Mouse (Mus musculus) lung, postnatal 25 days (tissue): ENCODE results near the gene Clec4f.
"Not testable (repeated sequence)": the region's sequence is repeated elsewhere in the genome, so short reads cannot be mapped to it uniquely, and the experiment has no call there.

Source experiments
- DNase-seq: peaks from one replicate; pipeline ENCODE4 v3.0.0; 2022; ENCODE audit warnings: low spot score

Gene Clec4f

DNA sequence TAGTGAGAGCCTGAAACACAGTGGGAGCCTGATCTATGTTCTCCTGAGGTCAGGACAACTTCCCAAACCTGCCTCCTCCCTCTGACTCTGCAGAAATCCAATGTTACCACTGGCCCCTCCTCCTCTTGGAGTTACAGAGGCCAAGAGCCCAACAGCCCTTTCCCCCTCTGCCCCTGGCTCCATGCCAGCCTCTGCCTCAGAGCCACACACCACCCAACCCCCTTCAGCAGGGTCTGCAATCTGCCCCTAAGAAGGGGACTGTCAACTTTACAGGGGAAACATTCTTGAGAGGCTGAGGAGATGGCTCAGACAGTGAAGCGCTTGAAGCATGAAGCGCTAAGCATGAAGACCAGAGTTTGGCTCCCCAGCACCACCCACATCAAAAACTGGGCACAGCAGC is at the start of gene Clec4f:
Clec4f (minus strand) TSS at position 101 of the 400 bp plus-strand sequence.
- no peak for DNase-seq

DNA sequence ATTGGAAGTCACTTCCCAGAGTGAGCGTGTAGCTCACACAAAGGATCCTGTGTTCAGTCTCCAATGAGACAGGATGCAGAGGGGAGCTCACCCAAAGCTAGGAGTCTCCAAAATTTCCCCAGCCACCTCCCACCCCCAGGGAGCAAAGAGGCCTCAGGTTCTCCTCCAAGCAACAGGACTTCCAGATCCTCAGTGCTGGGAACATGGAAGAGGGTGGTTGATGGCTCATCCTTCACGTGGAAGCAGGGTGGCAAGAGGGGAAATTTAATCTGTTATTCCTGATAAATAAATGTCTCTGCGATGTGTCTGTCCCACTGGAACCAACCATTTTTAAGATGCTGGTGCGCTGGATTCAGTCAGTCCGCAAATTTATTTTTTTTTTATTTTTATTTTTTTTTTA is 48.7 kb upstream of the Clec4f start:
- DNase-seq, result no peak

DNA sequence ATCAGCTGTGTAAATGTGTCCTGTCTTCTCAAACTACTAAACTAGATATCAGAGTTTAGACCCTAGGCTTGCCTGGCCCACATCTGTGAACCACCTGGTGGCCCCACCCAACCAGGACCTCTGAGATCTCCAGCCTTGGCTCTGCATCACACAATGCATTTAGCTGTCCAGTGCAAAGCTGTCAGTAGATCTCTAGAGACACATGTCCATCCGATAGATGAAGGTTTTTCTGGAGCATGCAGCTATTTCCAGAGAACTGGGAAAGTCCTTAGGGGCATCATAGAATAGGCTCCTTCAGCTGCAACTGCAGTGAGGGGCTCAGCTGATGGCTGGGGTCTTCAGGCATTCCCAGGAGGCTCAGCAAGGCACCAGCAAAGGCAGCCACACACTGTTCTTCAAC is 48.3 kb upstream of the Clec4f start:
- DNase-seq, result no peak

DNA sequence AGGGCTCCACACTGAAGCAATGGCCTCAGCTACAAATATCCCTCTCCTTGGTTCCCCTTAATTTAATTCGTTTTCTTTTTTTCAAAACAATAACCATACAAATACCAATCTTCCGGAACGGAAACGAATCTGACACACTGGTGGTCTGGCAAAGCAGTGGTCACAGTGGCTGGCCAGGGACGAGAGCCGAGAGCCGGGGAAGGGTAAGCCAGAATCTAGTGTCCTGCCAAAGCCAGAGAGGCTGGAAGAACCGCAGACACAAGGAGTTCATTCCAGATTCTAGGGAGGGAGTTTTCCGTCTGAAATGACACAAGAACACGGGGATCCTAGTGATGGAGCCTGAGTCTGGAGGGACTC is 47.7 kb upstream of the Clec4f start:
- no peak for DNase-seq

DNA sequence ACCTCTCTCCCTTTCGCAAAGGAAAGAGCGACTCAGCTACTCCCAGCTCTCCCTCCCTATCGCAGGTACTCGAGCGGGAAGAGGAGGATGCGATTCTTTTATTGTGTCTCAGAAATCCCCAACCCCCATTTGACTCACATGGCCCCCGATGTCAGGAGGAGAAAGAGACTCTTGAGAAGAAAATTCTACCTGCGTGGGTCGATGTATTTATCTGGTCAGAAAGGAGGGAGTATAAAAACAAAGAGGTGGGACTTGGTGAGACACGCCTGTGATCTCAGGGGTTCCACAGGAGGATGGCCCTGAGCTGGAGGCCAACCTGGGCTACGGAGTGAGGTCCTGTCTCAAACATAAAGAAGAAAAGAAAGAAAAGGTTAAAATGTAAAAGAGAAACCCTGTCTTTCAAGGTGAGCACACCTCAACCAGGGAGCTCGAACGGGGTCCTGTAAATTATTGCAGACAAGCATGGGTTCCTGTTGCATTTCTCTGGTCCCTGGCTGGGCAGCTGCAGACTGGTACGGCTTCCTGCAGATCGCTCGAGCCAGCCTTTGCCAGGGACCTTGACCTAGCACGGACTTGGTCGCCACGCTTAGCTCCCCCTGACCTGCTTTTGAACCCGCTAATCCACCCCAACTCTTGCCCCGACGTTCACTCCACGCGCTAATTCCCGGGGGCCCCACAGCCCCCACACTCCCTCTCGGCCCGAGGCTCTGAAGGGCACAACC is 47.2 kb upstream of the Clec4f start:
- no peak for DNase-seq

DNA sequence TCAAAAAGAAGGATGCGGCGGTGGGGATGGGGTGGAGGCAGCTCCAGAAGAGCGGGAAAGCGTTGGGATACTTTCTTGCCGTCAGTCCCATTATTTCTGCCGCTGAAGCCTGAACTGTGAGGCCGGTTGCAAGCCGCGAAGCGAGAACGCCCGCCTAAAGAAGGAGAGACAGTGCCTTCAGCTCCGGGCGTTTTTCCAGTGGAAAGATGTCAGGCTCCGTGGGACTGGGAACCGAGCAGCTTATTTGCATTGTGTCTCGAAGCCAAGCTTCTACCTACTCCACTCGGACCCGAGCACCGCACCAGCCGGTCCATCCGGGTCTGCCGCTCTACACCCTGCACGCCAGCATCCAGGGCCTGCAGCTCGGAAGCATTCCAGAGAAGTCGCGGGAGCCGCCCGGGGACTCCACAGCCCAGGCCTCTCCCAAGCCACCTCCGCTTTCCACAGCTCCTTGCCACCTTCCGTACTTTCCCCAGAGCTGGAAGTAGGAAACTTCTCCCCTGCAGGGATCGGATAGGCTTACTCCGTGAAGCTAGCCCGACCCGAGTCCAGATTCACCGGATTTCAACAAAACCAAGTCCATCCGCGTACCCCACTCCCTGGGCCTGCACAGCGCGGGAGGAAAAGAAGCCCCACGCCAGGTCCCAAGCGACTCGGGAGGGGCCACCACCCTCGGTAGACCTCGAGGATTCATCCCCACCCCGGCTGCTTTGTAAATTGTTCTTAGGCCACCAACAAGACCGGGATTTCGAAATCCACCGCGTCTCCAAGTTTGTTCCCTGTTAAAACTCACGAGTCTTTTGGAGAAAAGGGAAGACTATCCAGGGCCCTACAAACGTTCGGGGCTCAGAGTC is 46.4 kb upstream of the Clec4f start:
- DNase-seq, result no peak

DNA sequence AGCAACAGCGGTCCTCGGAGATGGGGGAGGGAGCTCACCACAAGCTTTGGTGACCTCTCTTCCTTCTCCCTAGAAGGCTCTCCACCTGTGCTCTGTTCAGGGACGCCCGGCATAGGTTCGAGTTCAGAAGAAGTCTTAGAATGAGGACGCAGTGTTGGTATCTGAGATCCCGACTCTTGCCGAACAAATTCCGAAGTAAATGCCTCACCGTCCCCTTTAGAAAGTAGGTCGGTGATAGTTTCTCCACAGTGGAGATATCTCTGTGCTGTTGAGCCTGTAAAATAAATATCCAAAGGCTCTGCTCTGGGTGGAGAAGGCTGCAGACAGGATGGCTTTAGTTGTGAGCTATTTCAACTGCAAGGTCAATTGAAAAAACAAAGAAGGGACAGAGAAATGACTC is 45.0 kb upstream of the Clec4f start:
- no peak for DNase-seq

DNA sequence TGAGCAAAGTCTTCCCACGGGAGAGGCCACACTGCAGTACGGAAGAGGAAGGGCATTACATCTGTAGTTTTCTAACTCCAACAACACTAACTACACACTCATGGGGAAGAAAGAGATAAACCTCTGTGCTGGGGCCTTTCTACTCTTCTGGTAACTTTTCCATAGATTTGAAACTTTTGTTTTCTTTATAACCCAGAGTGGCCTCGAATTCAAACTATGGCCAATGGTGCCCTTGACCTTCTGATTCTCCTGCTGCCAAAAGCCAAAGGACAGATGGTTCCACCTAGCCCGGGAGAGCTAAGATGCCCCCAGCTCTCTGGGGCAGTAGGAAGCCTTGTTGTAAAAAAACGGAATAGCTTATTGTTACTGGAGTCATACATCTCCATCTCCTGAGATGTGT is 44.0 kb upstream of the Clec4f start:
- DNase-seq, result no peak

DNA sequence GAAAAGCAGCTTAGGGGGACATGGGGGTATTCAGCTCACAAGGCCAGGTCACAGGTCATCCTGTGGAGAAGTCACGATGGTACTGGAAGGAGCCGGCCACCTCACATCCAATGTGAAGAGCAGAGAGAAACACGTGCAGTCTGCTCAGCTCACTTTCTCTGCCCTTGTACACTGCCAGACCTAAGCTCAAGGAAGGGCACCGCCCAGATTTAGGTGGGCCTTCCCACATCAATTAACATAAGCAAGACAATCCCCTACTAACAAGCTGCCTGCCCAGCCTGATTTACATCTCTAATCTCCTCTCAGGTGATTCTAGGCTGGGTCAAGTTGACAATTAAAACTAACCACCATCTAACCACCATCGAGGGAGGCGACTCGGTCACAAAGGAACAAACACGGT is 41.9 kb upstream of the Clec4f start:
- DNase-seq, result no peak

DNA sequence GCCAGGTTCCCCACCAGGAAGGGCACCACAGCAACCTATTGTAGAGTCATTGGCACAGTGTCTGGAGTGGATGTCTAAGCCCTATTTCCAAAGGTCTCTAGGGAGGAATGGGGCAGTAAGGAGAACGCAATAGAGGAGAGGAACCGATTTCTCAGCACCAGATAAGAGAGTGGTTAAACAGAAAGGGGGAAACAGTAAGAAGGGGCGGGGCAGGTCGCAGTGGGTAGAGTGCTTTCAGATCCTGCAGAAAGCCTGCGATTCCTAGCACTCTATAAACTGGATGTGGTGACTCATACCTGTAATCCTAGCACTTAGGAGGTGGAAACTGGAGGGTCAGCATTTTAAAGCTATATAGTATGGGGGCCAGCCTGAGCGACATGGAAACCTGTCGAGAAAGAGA is 40.7 kb upstream of the Clec4f start:
- DNase-seq, result no peak

DNA sequence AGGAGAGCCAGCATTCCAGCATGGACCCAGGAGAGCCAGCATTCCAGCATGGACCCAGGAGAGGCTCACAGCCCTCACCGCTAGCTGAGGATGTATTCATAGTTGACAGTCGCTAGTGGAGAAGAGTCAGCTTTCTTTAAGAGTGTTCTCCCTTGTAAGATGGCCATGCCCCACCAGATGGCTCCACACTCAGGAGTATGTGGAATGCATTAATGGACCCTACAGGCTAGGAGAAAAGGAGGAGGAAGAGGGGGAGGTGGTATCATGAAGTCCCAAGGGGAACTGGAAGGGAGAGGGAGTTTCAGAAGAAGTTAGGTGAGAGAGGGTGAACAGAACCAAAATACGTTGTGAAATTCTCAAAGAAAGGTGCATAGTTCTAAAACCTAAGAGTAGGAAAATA is 39.7 kb upstream of the Clec4f start:
- no peak for DNase-seq

DNA sequence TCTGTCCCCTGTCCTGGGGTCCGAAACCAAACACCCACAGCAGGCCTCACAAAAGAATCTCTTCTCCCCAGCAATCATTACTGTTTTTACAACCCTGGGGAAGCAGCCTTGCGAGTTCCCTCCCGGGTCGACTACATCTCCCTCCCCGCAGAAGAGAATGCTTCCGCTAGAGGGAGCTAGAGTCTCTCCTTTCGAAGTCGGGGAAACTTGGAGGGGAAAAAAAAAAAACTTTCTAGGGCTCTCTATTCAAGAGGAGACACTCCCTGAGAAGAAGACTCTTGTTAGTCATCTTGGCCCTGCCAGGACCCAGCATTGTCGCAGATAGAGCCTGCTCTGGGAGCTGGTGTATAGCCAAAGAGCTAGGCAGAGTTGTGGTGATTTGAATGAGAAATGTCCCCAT is 37.8 kb upstream of the Clec4f start:
- peak; percentile 55 for DNase-seq

DNA sequence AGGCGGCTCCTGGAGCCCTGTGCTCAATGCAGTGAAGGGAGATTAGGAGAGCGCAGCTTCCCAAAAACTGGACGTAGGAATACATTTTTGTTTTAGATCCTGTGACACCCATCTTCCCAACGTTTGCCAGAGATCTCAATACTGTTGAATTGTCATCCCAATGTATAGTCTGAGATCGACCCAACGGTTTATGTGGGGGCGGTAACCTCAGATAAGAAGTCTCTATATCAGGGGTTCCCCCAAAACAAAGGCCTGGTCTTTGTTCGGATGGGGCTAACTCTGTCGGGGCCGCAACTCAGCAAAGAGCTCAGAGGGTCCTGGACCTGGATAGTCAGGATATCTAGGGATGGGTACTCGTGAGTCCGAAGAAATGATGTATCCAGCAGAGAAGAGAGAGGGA is 37.0 kb upstream of the Clec4f start:
- DNase-seq, result no peak

DNA sequence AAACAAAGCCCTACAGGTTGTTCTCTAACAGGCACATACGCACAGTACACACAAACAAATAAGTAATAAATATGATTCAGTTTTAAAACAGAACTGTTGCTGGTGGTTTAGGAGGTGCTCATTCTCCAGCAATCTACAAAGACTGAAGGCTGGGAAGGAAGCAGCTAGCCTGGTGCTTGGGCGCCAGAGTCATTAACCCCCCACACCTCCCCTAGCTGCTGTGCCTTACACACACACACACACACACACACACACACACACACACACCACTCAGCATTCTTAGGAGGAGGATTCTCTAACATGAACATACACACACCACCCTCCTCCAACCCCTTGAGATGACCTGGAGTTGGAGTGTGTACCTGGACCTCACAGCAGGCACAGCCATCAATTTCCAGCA is 34.9 kb upstream of the Clec4f start:
- DNase-seq, result no peak

DNA sequence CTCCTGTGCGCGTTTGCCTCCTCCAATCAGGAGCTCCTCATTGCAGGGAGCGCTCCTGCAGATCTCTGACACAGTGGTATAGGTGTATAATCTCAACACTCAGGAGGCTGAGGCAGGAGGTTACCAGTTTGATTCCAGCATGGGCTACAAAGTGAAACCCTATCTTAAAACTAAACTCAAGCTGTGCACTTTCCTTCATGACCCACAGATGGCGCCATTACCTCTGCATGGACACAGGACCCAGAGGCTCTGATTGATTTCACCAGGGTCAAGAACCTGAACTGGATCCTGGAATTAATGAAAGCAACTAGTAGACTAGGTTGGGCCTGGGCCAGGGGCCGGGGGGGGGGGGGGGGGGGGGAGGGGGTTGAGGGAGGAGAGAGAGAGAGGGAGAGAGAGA is 34.3 kb upstream of the Clec4f start:
- DNase-seq, result peak; percentile 21

DNA sequence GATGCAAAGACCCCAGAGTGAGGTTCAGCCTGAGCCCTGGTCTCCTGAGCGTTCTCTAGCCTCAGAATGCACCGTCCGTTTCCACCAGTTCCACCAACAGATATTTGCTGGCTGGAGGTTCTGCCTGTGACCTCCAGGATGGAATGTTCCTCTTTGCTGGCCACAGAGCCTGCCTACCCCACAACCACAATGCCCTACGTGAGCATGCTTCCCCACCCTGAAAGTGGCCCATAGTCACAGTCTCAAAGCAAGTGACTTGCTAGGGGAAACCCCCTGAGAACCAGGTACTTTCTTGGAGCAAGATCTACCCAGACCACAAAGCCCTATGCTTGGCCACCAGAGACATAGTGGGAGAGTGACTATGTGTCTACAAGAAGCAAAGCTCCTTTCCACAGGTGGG is 33.4 kb upstream of the Clec4f start:
- no peak for DNase-seq

DNA sequence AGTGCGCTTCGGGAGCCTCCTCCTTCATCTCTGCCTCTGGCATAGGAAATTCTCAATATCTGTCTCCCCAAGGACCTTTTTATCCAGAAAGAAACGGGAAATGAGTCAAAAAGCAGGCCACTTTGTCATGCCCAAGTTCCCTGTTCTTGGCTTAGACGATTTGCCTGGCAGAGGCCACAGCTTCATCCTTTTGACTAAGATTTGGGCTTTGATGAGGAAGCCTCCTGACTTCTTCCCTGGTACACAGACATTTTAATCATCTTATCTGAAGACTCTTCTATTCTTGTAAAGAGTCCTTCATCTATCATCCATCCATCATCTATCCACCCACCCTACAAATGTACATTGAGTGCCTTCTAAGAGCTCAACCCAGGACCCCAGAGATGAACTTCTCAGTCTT is 21.8 kb upstream of the Clec4f start, which contains the start of gene Cd207:
Cd207 (minus strand) TSS at position 101 of the 400 bp plus-strand sequence.
- no peak for DNase-seq

DNA sequence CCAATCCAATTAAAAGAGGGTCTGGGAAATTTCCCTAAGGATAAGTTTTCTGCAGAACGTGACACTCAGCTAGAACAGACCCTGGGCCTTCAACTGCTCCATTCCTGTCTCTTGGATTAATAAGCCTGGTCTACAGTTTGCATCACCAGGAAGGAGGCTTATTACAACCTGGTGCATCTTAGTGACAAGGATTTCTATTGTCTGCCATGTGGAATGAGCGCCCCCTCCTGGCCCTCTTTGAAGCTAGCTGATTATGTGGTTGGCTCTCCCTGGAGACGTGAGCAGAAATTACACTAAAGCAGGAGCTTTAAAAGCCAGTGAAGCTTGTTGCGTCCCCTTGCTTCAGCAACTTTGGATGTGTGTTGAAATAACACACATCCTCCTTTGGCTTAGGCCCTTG is 17.4 kb upstream of the Clec4f start:
- DNase-seq, result peak; percentile 63

DNA sequence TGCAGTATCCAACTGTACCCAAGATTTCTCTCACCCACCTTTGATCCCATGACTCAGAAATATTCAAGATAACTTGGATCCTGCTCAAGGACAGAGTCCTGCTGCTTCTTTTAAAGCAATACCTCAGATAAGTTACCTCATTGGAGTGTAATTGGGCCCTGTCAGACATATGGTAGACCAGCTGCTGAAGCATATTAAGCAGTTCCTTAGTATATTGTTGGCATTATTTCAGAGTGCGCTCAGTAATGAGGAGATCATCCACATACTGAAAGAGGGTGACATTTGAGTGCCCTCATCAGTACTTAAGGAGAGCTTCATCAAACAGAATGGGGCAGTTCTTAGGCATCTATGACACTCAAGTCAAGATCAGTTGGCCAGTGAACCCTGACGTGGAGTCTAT is 9.0 kb upstream of the Clec4f start:
- DNase-seq, result no peak

DNA sequence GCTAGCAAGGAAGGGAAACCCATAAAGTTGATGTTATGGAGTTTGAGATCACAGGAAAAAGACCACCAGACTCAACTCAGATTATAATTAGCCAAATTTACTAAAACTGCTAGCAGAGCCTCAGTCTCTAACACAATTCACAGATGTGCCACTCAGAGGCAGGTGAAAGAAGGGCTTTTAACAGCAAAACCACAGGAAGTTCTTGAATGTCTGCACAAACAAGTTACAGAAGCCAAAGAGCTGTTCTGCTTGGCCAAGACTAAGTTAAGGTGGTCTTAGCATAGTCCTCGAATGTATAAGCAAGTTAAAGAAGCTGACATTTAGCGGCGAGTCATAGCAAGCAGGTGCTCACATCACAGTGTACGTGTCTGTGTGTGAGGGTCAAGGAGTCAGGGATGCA is 4.8 kb upstream of the Clec4f start:
- no peak for DNase-seq

DNA sequence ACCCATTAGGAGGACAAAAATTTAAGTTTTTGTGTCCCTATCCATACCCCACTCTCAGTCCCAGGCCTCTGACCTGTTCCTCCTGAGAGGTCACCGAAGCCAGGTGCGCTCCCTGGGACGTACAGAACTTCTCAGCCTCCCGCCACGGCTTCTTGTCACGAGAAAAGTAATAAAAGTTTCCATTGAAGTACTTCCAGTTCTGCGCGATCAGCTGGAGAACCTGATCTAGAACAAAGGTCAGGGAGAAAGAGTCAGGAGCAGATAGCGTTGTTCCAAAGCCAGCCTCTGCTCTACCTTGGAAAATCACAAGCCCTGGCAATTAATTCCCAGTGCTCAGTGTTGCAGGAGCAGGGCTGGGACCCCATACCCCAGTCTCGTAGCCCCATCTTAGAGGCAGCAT is 9.3 kb downstream of the Clec4f start:
- no peak for DNase-seq

DNA sequence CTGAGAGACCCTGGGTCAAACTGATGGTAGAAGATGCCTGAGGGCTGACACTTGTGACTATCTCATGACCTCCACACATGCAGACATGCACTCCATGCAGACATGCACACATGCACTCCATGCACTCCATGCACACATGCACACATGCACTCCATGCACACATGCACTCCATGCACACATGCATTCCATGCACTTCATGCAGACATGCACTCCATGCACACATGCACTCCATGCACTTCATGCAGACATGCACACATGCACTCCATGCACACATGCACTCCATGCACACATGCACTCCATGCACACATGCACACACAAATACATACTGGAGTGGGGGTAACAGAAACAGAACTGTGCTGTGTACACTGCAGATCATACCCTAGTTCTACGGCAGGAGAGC is 20.7 kb downstream of the Clec4f start:
- no peak for DNase-seq

DNA sequence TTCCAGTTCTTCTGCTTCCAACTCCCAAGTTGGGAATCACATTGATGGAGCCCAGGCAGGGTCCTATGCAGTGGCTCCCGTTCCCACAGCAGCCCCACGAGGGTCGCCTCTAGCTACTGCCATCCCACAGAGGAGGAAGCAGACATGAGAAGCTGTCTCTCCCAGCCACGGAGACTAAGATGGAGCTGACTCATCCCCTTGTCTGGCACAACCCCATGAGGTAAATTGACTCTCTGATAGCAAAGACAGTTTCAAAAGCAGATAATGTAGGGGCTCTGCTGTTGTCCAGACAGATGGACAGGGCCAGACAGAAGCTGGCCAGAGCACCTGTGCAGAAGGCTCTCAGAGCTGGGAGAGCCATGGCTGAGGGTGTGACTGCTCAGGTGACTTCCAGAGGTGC is 21.4 kb downstream of the Clec4f start:
- not testable (repeated sequence) for DNase-seq

DNA sequence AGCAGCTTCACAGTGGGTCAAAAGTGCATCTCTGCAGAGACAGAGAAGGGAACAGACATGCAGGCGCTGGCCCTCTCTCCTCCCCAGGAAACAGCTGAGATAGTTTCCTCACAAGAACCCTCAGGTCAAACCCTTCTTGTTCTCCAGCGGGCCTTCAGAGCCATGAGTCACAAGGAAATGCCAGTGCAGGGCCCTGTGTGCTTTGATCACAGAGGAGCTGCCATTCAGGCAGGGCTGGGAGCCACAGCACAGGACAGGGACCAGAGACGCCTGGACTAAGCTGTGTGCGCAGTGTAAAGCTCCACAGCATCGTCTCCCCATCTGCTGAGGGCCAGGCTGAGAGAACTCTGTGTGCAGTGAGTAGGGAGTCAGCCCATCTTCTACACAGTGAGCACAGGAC is 21.9 kb downstream of the Clec4f start:
- DNase-seq, result not testable (repeated sequence)
